Mouse (Mus musculus): ENCODE data around the gene Mgat1. TPM values are rescaled to one million over a fixed set of nuclear protein-coding genes. Genes with fewer than 3 reads are reported as not detected.

Gene Mgat1
- total and polyA plus RNA-seq, 3 experiments: 67.7 to 83.2 (median 80.9) TPM

- TF ChIP-seq ZKSCAN1 (IDR thresholded peaks at IDR 0.05; ENCODE audit: borderline replicate concordance, low read depth, low read length) (no peak), CTCF (conservative IDR thresholded peaks at IDR 0.05 in 1 of 2, IDR thresholded peaks at IDR 0.05 in 1 of 2; ENCODE audit: low read depth in 2 of 2, low read length in 2 of 2) (no peak), NRF1 (IDR thresholded peaks at IDR 0.05; ENCODE audit: low read depth, low read length) (0 out of 2 replicates have a peak, but pooled peaks have one; percentile 3), EP300 (IDR thresholded peaks at IDR 0.05; ENCODE audit: low read length) (no peak; the same call in 1 of the 2 replicates), TCF12 (IDR thresholded peaks at IDR 0.05; ENCODE audit: low read depth, low read length) (no peak; the same call in 1 of the 2 replicates), CHD2 (IDR thresholded peaks at IDR 0.05; ENCODE audit: low read length) (peak; percentile 59), E2F4 (IDR thresholded peaks at IDR 0.05; ENCODE audit: insufficient replicate concordance, low read depth, low read length) (0 out of 2 replicates have a peak, but pooled peaks have one; percentile 7), USF2 (conservative IDR thresholded peaks at IDR 0.05; ENCODE audit: low read depth, low read length) (peak; percentile 52; the same call in 1 of the 2 replicates), ETS1 (conservative IDR thresholded peaks at IDR 0.05; ENCODE audit: low read depth, low read length) (peak; percentile 66), HCFC1 (IDR thresholded peaks at IDR 0.05; ENCODE audit: low read depth, low read length) (no peak; the same call in 1 of the 2 replicates), JUND (conservative IDR thresholded peaks at IDR 0.05; ENCODE audit: low read depth, low read length) (no peak), IRF4 (IDR thresholded peaks at IDR 0.05; ENCODE audit: low read depth, low read length) (peak; percentile 66; the same call in 1 of the 2 replicates), MAZ (IDR thresholded peaks at IDR 0.05; ENCODE audit: low read depth, low read length) (no peak; the same call in 1 of the 2 replicates)
Measured at GRCm38 (mm10) chr11:49203771-49204497, 40.1 kb upstream of the Mgat1 start (continued).

- Histone ChIP-seq H3K79me2 (replicated peaks; ENCODE audit: control insufficient read depth, extremely low read depth, insufficient read depth, poor library complexity, severe bottlenecking) (peaks cover 41% of the 10 kb centered on the region), H3K4me2 (ENCODE audit: insufficient read depth, low read depth, poor library complexity, severe bottlenecking) (peak overlapping the region; percentile 97), H3K9me3 (replicated peaks; ENCODE audit: low read length) (no peaks in the 10 kb centered on the region), H3K9ac (ENCODE audit: insufficient read depth, low read depth) (peak overlapping the region; percentile 95), H3K4me1 (ENCODE audit: control insufficient read depth in 1 of 2, insufficient read depth in 2 of 2) (peaks cover 5 to 69% of the 10 kb centered on the region in 2 experiments), H3K27ac (ENCODE audit: insufficient read depth, low read depth) (0 out of 2 replicates have a peak overlapping the region, but pooled peaks have one; percentile 11), H3K36me3 (replicated peaks in 1 of 2; ENCODE audit: control insufficient read depth in 1 of 2, insufficient read depth in 1 of 2, low read length in 1 of 2) (peaks cover 8 to 25% of the 10 kb centered on the region in 2 experiments), H3K27me3 (replicated peaks) (no peaks in the 10 kb centered on the region), H3K4me3 (replicated peaks in 1 of 3; ENCODE audit: low read depth in 2 of 3, low read length in 2 of 3, poor library complexity in 1 of 3) (peak overlapping the region; percentile 33 to 71 (median 63))
- dilution Hi-C loops (cut with MboI; ENCODE audit: extremely low pct_ligation_motif_present, extremely low pct_unique_long_range_greater_than_20kb, low sequenced_read_pairs) (no loop called here), in situ Hi-C loops (cut with MboI; ENCODE audit: low pct_ligation_motif_present, low pct_unique_long_range_greater_than_20kb, low sequenced_read_pairs) (no loop called here)
- DNase-seq (ENCODE audit: extremely low read depth): peak; percentile 44
- TF ChIP-seq ZKSCAN1 (IDR thresholded peaks at IDR 0.05; ENCODE audit: borderline replicate concordance, low read depth, low read length) (no peak), USF2 (conservative IDR thresholded peaks at IDR 0.05; ENCODE audit: low read depth, low read length) (no peak), CHD2 (IDR thresholded peaks at IDR 0.05; ENCODE audit: low read length) (no peak), ZMIZ1 (IDR thresholded peaks at IDR 0.05; ENCODE audit: low read depth, low read length) (no peak), RAD21 (IDR thresholded peaks at IDR 0.05; ENCODE audit: low read depth, low read length) (no peak), TCF12 (IDR thresholded peaks at IDR 0.05; ENCODE audit: low read depth, low read length) (peak; percentile 29; the same call in 1 of the 2 replicates), HCFC1 (IDR thresholded peaks at IDR 0.05; ENCODE audit: low read depth, low read length) (no peak), IRF4 (IDR thresholded peaks at IDR 0.05; ENCODE audit: low read depth, low read length) (peak; percentile 80), NELFE (IDR thresholded peaks at IDR 0.05; ENCODE audit: low read depth, low read length) (no peak), TBP (conservative IDR thresholded peaks at IDR 0.05; ENCODE audit: low read depth, low read length) (0 out of 2 replicates have a peak, but pooled peaks have one; percentile 24), ZNF384 (IDR thresholded peaks at IDR 0.05; ENCODE audit: low read depth, low read length) (no peak), POLR2AphosphoS2 (IDR thresholded peaks at IDR 0.05; ENCODE audit: low read depth, low read length) (no peak), MAZ (IDR thresholded peaks at IDR 0.05; ENCODE audit: low read depth, low read length) (no peak), ETS1 (conservative IDR thresholded peaks at IDR 0.05; ENCODE audit: low read depth, low read length) (no peak; the same call in 1 of the 2 replicates), MYC (IDR thresholded peaks at IDR 0.05; ENCODE audit: low read depth, low read length) (0 out of 2 replicates have a peak, but pooled peaks have one; percentile 46), E2F4 (IDR thresholded peaks at IDR 0.05; ENCODE audit: insufficient replicate concordance, low read depth, low read length) (no peak), MAX (IDR thresholded peaks at IDR 0.05; ENCODE audit: low read length) (no peak), NRF1 (IDR thresholded peaks at IDR 0.05; ENCODE audit: low read depth, low read length) (no peak), USF1 (IDR thresholded peaks at IDR 0.05; ENCODE audit: low read depth, low read length) (no peak), BHLHE40 (IDR thresholded peaks at IDR 0.05; ENCODE audit: low read depth, low read length) (peak; percentile 61), MXI1 (IDR thresholded peaks at IDR 0.05; ENCODE audit: low read depth, low read length) (no peak), SMC3 (IDR thresholded peaks at IDR 0.05; ENCODE audit: low read depth, low read length) (no peak; the same call in 1 of the 2 replicates), POLR2A (IDR thresholded peaks at IDR 0.05; ENCODE audit: low read depth, low read length) (no peak), RCOR1 (conservative IDR thresholded peaks at IDR 0.05; ENCODE audit: low read depth, low read length) (no peak; the same call in 1 of the 2 replicates), JUN (IDR thresholded peaks at IDR 0.05; ENCODE audit: insufficient read depth, low read depth, low read length) (no peak), MAFK (IDR thresholded peaks at IDR 0.05; ENCODE audit: insufficient replicate concordance, low read length) (peak; percentile 57; the same call in 1 of the 2 replicates), CTCF (conservative IDR thresholded peaks at IDR 0.05 in 1 of 2, IDR thresholded peaks at IDR 0.05 in 1 of 2; ENCODE audit: low read depth in 2 of 2, low read length in 2 of 2) (no peak), CHD1 (IDR thresholded peaks at IDR 0.05; ENCODE audit: low read depth, low read length) (no peak; the same call in none of the 2 replicates), ZC3H11A (IDR thresholded peaks at IDR 0.05; ENCODE audit: low read depth, low read length) (no peak), GABPA (IDR thresholded peaks at IDR 0.05; ENCODE audit: insufficient replicate concordance, low read depth, low read length) (no peak)
Measured at GRCm38 (mm10) chr11:49205080-49205590, 38.9 kb upstream of the Mgat1 start.
